Mouse (Mus musculus) urinary bladder, postnatal 0 days (tissue): ENCODE results near the gene 1190005I06Rik. TPM values are rescaled to one million over a fixed set of nuclear protein-coding genes. Genes with fewer than 3 reads are reported as not detected.

Experiments used
- polyA plus RNA-seq: library from polyadenylated mRNA; unstranded; fragments of >200 nt; fragmentation: Nextera tagmentation; extraction: Ambion mirVana; gene quantifications from 2 replicates; pipeline ENCODE4 v1.2.1, GENCODE M21; 2015

1190005I06Rik gene
- 21.9 and 33.6 TPM in 2 replicates for polyA plus RNA-seq

GRCm38 (mm10) chr8:120647532-120647931, at the start of gene 1190005I06Rik:
Gene 1190005I06Rik (minus strand): TSS chr8:120647632.

GRCm38 (mm10) chr8:120668374-120668905, 21.0 kb upstream of the 1190005I06Rik start, which contains the start of gene Emc8:
Gene Emc8 (minus strand): TSS chr8:120668573.

GRCm38 (mm10) chr8:120667561-120668373, 20.3 kb upstream of the 1190005I06Rik start, which contains the start of the genes Gm27021 and Cox4i1:
Gene Gm27021 (minus strand): TSS chr8:120668079.
Gene Cox4i1 (plus strand): TSS chr8:120668222.

GRCm38 (mm10) chr8:120588908-120589771, 58.3 kb downstream of the 1190005I06Rik start, which contains the start of gene Gins2:
Gene Gins2 (minus strand): TSS chr8:120589304.

Other genes with a start within 250 kb of the 1190005I06Rik start
- 28.7 and 37.4 TPM in 2 replicates for gene Gins2, start 58.3 kb downstream of the 1190005I06Rik start, polyA plus RNA-seq
- gene Gm27021, start 20.4 kb upstream of the 1190005I06Rik start, polyA plus RNA-seq: 1.2 and 3.7 TPM in 2 replicates
- gene Cox4i1, start 20.6 kb upstream of the 1190005I06Rik start, polyA plus RNA-seq: 1,454 and 1,533 TPM in 2 replicates
- 231 and 258 TPM in 2 replicates for gene Emc8, start 20.9 kb upstream of the 1190005I06Rik start, polyA plus RNA-seq
- gene Irf8, start 88.7 kb upstream of the 1190005I06Rik start, polyA plus RNA-seq: 12.1 and 25.6 TPM in 2 replicates